Mouse (Mus musculus): ENCODE data around the gene Reck. TPM values are rescaled to one million over a fixed set of nuclear protein-coding genes. Genes with fewer than 3 reads are reported as not detected.

The Reck gene
- polyA plus RNA-seq, 1 experiment from 2014 or later, result 25.0 TPM

DNA sequence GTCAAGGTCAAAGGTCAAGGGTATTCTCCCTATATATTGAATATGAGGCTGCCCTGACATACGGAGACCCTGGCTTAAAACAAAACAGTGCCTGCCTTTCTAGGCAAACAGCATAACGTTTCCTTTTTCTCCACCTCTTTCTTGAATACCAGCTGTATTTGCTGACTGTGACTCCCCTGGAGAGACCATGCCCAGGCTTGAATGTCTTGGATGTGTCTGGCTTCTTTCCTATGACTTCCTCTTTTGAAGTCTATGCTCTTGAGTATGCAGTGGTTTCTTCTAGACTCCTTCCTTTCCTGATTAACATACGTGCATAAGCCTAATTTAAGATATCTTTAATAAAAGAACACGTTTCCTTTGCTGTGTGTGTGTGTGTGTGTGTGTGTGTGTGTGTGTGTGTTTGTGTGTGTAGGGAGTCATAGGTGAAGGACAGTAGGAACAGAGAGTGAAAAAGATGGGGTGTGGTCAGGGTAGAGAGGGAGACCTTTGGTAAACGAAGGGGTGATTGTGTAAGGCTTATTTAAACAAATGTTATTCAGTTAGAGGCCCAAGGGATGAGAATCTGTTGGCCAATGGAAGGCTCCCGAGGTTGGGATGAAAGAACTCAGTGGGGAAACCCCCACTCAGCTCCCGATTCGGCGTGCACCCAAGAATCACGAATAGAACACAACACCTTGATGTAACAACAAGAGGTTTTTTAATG lies 99.7 kb downstream of the Reck start:
- no peak overlapping the region for H3K9ac ChIP-seq
- WGBS, result 81% methylated on average over 10 of the region's 10 CpGs
- no peak overlapping the region for H3K4me3 ChIP-seq (replicated peaks)
- H3K36me3 ChIP-seq, result no peaks in the 10 kb centered on the region
- H3K27ac ChIP-seq, result no peak overlapping the region
- H3K4me2 ChIP-seq, result no peak overlapping the region
- no peaks in the 10 kb centered on the region for H3K9me3 ChIP-seq (replicated peaks)
- ATAC-seq (replicated peaks; ENCODE audit: low FRiP score), result no peak
- no peaks in the 10 kb centered on the region for H3K27me3 ChIP-seq
- H3K4me1 ChIP-seq, result peaks cover 35% of the 10 kb centered on the region

DNA sequence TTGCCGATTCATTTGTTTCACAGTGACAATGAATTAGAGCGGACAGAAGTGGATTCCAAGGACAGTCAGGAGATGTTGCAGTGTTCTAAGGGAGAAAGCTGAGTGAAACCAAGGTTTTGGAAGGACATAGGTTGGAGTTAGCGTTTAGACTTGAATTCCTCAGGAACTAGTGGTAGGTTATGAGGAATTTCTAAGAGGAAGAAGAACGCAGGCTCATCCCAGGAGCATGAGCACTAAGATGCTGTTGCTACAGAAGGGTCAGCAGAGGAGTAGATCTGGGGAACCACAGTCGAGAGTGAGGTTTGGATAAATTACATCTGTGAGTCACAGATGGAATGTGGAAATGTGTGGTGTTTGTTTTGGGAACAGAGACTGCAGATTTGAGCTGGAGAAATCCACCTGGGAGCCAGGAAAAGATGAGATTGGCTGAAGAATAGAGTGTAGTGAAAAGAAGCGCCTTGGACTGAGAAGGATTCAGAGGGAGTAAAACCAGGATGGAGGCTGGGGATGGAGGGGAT lies 101.0 kb downstream of the Reck start:
- H3K9ac ChIP-seq, result no peak overlapping the region
- H3K4me2 ChIP-seq, result no peak overlapping the region
- no peaks in the 10 kb centered on the region for H3K36me3 ChIP-seq
- no peaks in the 10 kb centered on the region for H3K9me3 ChIP-seq (replicated peaks)
- H3K4me1 ChIP-seq, result peaks cover 35% of the 10 kb centered on the region
- no peak overlapping the region for H3K27ac ChIP-seq
- no peak for ATAC-seq (replicated peaks; ENCODE audit: low FRiP score)
- whole genome bisulfite sequencing, result 81% methylated on average over 6 of the region's 6 CpGs
- H3K4me3 ChIP-seq (replicated peaks), result no peak overlapping the region
- no peaks in the 10 kb centered on the region for H3K27me3 ChIP-seq

DNA sequence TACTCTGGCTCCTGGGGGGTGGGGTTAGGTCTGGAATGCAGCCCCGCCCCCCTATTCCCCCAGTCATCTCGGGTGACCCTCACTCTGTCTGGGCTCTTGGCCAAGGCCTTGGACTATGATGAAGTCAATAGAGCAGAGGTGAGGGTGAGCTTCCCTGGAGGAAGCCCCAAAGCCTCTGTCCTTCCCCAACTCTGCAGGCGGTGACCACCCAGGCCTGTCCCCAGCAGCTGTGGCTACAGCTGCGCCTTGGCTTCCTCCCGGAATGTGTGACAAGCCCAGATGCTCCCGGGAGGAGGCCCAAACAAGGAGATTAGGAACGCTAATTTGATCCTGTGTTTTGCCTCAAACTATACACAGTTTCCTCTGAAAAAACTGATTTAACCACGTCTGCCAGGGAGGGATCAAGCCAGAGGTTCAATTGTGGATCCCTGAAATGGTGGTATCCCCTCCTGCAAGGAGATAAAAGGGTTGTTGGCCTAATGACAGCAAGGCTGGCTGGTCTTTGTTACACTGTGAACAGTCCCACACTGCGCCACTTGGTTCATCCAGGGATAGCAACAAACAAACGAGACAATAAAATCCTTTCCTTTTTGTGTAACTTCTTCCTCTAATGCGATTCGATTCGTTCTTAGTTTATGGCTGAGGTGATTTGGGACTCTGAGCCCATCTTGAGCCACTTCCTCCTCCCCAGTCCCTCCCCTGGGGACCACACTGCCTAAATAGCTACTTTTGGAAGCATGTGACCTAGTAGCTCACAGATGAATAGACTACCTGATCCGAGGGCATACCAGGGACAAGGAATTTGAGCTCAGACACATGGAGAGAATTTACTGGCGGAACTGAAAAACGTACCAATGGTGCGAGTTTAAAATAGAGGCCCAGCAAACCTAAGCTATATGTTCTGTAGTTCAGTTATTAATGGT lies 103.5 kb downstream of the Reck start:
- 26% methylated on average over 17 of the region's 17 CpGs for WGBS
- H3K9ac ChIP-seq, result no peak overlapping the region
- no peaks in the 10 kb centered on the region for H3K36me3 ChIP-seq
- H3K4me3 ChIP-seq (replicated peaks), result no peak overlapping the region
- peak; percentile 73 for ATAC-seq (replicated peaks; ENCODE audit: low FRiP score)
- peak overlapping the region; percentile 71 for H3K27ac ChIP-seq
- H3K4me1 ChIP-seq, result peaks cover 21% of the 10 kb centered on the region
- H3K27me3 ChIP-seq, result no peaks in the 10 kb centered on the region
- H3K9me3 ChIP-seq (replicated peaks), result no peaks in the 10 kb centered on the region
- no peak overlapping the region for H3K4me2 ChIP-seq

DNA sequence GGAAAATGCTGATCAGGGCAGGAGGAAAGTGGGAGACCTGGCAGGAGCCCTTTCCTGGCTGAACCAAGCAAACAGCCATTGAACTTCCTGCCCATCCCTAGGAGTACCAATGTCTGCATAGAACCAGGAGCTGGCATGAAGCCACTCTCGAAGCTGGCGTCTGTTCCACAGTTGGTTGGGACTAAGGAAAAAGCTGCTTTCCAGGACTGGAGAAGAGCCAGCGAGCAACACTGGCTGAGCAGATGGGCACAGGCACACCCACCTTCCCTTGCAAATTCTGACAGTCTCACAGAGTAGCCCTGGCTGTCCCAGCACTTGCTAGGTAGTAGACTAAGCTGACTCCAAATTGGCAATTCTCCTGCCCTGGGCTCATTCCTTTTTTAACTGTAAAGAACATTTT lies 104.4 kb downstream of the Reck start:
- no peak overlapping the region for H3K4me2 ChIP-seq
- H3K4me3 ChIP-seq (replicated peaks), result no peak overlapping the region
- H3K9ac ChIP-seq, result no peak overlapping the region
- H3K27ac ChIP-seq, result no peak overlapping the region
- ATAC-seq (replicated peaks; ENCODE audit: low FRiP score), result no peak
- no peaks in the 10 kb centered on the region for H3K9me3 ChIP-seq (replicated peaks)
- H3K4me1 ChIP-seq, result peaks cover 21% of the 10 kb centered on the region
- H3K27me3 ChIP-seq, result no peaks in the 10 kb centered on the region
- WGBS, result 70% methylated on average over 3 of the region's 3 CpGs
- H3K36me3 ChIP-seq, result no peaks in the 10 kb centered on the region

DNA sequence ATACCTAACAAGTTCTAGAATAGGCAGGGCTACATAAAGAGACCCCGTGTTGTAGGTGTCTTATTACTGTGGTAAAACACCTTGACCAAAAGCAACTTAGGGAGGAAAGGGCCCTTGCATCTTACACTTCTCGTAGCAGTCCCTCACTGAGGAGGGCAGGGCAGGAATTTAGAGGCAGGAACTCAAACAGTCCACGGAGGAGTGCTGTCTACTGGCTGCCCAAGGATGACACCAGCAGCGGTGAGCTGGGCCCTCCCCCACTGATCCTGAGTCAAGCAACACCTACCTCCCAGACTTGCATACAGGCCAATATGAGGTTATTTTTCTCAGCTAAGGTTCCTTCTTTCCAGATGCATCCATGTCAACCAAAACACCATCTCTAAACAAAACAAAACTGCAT lies 104.9 kb downstream of the Reck start:
- Histone ChIP-seq H3K27ac (no peak overlapping the region), H3K36me3 (no peaks in the 10 kb centered on the region), H3K9me3 (replicated peaks) (no peaks in the 10 kb centered on the region), H3K9ac (no peak overlapping the region), H3K27me3 (no peaks in the 10 kb centered on the region), H3K4me2 (no peak overlapping the region), H3K4me1 (peaks cover 21% of the 10 kb centered on the region), H3K4me3 (replicated peaks) (no peak overlapping the region)
- 73% methylated on average over 4 of the region's 4 CpGs for WGBS
- ATAC-seq (replicated peaks; ENCODE audit: low FRiP score), result no peak

DNA sequence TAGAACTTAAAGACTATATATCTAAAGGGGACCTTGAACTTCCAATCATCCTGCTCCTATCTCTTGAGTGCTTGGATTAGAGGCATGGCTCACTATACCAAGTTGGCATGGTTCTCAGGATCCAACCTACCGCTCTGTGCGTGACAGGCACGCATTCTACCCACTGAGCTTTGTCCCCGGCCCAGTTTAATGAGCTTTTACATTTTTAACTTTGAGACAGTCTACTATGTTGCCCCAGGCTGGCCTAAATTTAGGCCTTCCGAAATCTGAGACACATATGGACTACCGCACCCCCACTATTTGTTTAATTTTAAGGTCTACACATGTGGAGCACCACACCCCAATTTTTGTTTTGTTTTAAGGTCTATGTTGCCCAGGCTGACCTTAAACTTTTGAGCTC lies 105.5 kb downstream of the Reck start:
- no peak overlapping the region for H3K27ac ChIP-seq
- H3K4me1 ChIP-seq, result peaks cover 21% of the 10 kb centered on the region
- no peak overlapping the region for H3K4me2 ChIP-seq
- H3K36me3 ChIP-seq, result no peaks in the 10 kb centered on the region
- no peak overlapping the region for H3K4me3 ChIP-seq (replicated peaks)
- H3K9ac ChIP-seq, result no peak overlapping the region
- ATAC-seq (replicated peaks; ENCODE audit: low FRiP score), result no peak
- 93% methylated on average over 6 of the region's 6 CpGs for WGBS
- H3K27me3 ChIP-seq, result no peaks in the 10 kb centered on the region
- no peaks in the 10 kb centered on the region for H3K9me3 ChIP-seq (replicated peaks)

DNA sequence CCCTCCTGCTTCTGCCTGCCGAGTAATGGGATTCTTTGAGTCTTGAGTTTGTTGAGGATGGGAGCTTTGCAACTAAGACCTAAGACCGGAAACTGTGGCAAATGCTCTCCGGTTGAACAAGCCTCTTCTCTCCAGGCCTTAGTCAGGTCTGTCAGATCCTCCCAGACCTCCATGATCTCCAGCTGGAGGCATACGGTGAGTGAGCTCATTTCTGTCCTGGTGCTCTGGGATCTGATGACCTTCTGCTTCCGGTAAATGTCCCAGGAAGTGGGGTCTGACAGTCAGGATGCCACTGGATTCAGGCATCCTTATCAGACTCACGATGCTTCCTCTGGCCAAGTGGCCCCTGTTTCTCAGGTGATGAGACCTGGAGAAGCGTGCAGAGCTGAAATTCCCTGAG lies 105.9 kb downstream of the Reck start:
- H3K27me3 ChIP-seq, result no peaks in the 10 kb centered on the region
- no peaks in the 10 kb centered on the region for H3K36me3 ChIP-seq
- H3K4me3 ChIP-seq (replicated peaks), result no peak overlapping the region
- no peak overlapping the region for H3K9ac ChIP-seq
- no peak overlapping the region for H3K4me2 ChIP-seq
- H3K4me1 ChIP-seq, result peaks cover 17% of the 10 kb centered on the region
- 82% methylated on average over 7 of the region's 7 CpGs for WGBS
- H3K27ac ChIP-seq, result no peak overlapping the region
- no peaks in the 10 kb centered on the region for H3K9me3 ChIP-seq (replicated peaks)
- ATAC-seq (replicated peaks; ENCODE audit: low FRiP score), result no peak

DNA sequence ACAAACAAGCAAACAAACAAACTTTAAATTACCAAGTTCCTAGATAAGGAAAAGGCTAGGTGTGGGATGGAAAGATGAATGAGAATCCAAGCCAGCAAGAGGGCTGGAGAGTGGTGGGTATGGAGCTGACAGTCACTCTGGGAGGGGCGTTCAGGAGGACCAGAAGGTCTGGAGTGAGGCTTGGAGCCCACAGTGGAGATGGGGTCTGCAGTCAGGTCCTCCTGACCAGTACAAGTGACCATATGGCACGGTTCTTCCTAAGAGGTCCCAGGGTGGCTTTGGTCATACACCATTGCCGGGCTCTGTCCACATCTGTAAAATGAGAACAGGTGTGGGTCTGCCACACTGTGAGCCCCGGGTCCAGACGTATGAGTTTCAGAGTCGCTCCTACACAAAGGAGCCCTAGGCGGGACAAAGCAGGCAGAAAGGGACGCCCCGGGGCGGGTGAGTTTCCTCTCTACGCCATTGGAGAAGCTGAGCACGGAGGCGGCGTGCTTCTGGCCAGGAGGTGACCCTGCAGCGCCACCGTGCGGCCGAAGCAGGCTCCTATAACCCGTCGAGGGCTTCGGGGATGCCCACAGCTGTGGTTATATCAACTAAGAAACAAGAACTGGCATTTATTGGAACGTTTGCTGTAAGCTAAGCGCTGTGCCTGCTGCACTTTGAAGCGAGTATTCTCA lies 106.9 kb downstream of the Reck start:
- peaks cover 17% of the 10 kb centered on the region for H3K4me1 ChIP-seq
- peak; percentile 93 for ATAC-seq (replicated peaks; ENCODE audit: low FRiP score)
- H3K9me3 ChIP-seq (replicated peaks), result no peaks in the 10 kb centered on the region
- 2% methylated on average over 24 of the region's 24 CpGs for WGBS
- H3K27ac ChIP-seq, result peak overlapping the region; percentile 16; the same call in 1 of the 2 replicates
- H3K4me3 ChIP-seq (replicated peaks), result peak overlapping the region; percentile 39
- no peaks in the 10 kb centered on the region for H3K36me3 ChIP-seq
- peak overlapping the region; percentile 75 for H3K4me2 ChIP-seq
- H3K9ac ChIP-seq, result peak overlapping the region; percentile 52
- H3K27me3 ChIP-seq, result no peaks in the 10 kb centered on the region

DNA sequence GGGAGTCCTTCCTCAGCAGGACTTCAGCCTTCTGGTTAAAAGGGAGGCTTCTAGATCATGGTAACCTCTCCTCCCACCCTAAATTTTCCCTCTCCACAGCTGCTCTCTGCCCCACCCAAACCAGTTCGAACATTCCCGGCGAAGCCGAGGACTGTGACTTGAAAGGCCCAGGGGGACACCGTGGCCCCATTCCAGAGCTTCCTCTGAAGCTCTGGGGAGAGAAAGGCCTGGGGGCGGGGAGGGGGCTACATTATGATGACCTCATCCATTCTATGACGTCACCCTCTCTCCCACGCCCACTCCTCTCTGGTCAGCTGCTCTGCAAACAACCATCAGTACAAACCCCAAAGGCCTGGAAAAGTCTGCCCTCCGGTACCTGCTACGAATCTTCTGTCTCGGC lies 107.9 kb downstream of the Reck start, which contains the start of gene Ccin:
Gene Ccin, plus strand, starts transcription at position 303 of the 400 bp plus-strand sequence.
- no peak for ATAC-seq (replicated peaks; ENCODE audit: low FRiP score)

DNA sequence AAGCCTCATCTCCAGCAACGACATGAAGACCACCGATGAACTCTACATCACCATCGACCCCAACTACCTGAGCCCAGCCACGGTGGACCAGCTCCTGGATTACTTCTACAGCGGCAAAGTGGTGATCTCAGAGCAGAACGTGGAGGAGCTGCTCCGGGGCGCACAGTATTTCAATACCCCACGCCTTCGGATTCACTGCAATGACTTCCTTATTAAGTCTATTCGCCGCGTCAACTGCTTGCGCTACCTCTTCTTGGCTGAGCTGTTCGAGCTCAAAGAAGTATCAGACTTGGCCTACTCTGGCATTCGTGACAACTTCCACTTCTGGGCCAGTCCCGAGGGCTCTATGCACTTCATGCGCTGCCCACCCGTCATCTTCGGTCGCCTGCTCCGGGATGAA lies 108.4 kb downstream of the Reck start:
- 92% methylated on average over 22 of the region's 22 CpGs for WGBS
- peaks cover 12% of the 10 kb centered on the region for H3K4me1 ChIP-seq

More for the DNA sequence above, 107.9 kb downstream of the Reck start, which contains the start of gene Ccin:
- H3K4me1 ChIP-seq, result peaks cover 17% of the 10 kb centered on the region
- peak within 1 kb of the TSS; percentile 52 for H3K9ac ChIP-seq
- peak within 1 kb of the TSS; percentile 39 for H3K4me3 ChIP-seq (replicated peaks)
- H3K4me2 ChIP-seq, result peak within 1 kb of the TSS; percentile 75
- 80% methylated on average over 11 of the region's 11 CpGs for WGBS
- H3K27me3 ChIP-seq, result no peaks in the 10 kb centered on the region
- H3K27ac ChIP-seq, result peak within 1 kb of the TSS; percentile 16; the same call in 1 of the 2 replicates
- no peaks in the 10 kb centered on the region for H3K9me3 ChIP-seq (replicated peaks)
- H3K36me3 ChIP-seq, result no peaks in the 10 kb centered on the region

DNA sequence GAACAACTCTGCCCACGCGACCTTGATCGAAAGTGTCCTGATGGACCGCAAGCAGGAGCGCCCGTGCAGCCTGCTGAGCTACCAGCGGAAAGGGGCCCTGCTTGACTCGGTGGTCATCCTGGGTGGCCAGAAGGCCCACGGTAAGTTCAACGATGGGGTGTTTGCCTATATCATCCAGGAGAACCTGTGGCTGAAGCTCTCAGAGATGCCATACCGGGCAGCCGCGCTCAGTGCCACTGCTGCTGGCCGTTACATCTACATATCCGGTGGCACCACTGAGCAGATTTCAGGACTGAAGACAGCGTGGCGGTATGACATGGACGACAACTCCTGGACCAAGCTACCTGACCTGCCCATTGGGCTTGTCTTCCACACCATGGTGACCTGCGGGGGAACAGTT lies 109.0 kb downstream of the Reck start:
- Histone ChIP-seq H3K4me2 (no peak overlapping the region), H3K27me3 (no peaks in the 10 kb centered on the region), H3K4me3 (replicated peaks) (no peak overlapping the region), H3K27ac (no peak overlapping the region), H3K9me3 (replicated peaks) (no peaks in the 10 kb centered on the region), H3K36me3 (no peaks in the 10 kb centered on the region), H3K9ac (no peak overlapping the region), H3K4me1 (peaks cover 6% of the 10 kb centered on the region)
- ATAC-seq (replicated peaks; ENCODE audit: low FRiP score), result no peak
- 95% methylated on average over 19 of the region's 19 CpGs for WGBS

More for the DNA sequence above, 108.4 kb downstream of the Reck start:
- no peaks in the 10 kb centered on the region for H3K36me3 ChIP-seq
- no peaks in the 10 kb centered on the region for H3K27me3 ChIP-seq
- no peak overlapping the region for H3K27ac ChIP-seq
- H3K9me3 ChIP-seq (replicated peaks), result no peaks in the 10 kb centered on the region
- no peak overlapping the region for H3K4me3 ChIP-seq (replicated peaks)
- H3K9ac ChIP-seq, result no peak overlapping the region
- no peak overlapping the region for H3K4me2 ChIP-seq
- no peak for ATAC-seq (replicated peaks; ENCODE audit: low FRiP score)

Measured in kidney, embryonic 15.5 days (tissue).